Mouse (Mus musculus) liver, embryonic 14.5 days (tissue): ENCODE measurements around the gene Slc5a10.

Experiments used
- CTCF ChIP-seq: IDR thresholded peaks from 2 replicates; pipeline ENCODE4 v1.5.1; 2016; ENCODE audit warnings: antibody characterized with exemption, low read depth, control low read depth
- EP300 ChIP-seq: IDR thresholded peaks from 2 replicates; pipeline ENCODE4 v1.6.1; 2016; ENCODE audit warnings: antibody characterized with exemption, low read depth

DNA sequence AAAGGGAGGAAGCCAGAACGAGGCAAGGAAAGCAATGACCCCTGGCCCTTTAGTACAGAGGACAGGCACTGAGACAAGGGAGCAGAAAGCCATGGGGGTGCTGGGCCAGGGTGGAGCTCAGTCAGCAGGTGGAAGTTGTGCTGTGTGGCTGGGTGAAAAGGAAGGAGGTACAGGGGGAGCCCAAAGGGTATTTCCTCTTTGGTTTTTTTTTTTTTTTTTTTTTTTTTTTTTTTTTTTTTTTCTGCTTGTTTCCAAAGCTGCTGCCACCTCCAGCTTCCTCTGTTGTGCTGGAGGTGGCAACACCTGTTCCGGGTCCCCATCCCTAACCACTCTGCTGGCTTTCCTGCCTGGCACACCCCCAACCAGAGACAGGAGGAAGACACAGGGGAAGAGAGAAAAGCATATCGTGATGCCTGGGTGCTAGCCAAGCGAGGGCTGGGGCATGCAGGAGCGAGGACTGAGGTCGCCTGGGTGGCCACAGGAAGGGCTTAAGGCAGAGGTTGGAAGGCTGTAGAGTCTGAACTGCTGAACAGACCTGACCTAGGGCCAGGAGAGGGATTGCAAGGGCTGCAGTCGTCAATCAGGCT is 59.7 kb downstream of the Slc5a10 start:
- no peak for TF ChIP-seq CTCF
- TF ChIP-seq EP300 = no peak
